Mouse (Mus musculus) spleen, adult 18-20 months (tissue): ENCODE measurements around the gene Fn3krp.

Source experiments
- DNase-seq, 2 experiments: peaks; one replicate each; pipeline ENCODE4 v3.0.0; 2022; ENCODE audit warnings: mixed read lengths in 2 of 2

Fn3krp gene

DNA sequence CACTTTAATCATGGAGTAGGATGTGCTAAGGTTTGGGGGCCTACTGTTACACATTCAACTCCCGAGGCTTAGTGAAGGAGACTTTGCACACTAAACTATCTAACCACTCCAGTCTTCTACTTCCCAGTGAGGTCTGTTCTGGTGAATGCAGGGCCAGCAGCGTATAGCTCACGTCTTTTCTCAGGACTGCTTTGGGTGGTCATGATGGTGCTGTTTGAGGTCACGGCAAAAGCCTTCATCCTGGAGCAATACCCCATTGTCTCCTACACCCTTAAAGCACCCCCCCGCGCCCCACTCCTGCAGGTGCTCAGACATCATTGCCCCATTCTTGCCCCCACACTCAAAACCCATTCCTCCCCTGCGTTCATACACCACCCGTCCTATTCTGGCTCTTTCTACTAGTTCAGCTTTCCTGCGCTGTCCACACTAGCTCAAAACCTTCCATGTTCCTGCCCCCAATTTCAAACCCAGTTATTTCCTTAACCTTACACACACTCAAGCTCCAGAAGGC lies 30.1 kb downstream of the Fn3krp start:
- no peak for DNase-seq

DNA sequence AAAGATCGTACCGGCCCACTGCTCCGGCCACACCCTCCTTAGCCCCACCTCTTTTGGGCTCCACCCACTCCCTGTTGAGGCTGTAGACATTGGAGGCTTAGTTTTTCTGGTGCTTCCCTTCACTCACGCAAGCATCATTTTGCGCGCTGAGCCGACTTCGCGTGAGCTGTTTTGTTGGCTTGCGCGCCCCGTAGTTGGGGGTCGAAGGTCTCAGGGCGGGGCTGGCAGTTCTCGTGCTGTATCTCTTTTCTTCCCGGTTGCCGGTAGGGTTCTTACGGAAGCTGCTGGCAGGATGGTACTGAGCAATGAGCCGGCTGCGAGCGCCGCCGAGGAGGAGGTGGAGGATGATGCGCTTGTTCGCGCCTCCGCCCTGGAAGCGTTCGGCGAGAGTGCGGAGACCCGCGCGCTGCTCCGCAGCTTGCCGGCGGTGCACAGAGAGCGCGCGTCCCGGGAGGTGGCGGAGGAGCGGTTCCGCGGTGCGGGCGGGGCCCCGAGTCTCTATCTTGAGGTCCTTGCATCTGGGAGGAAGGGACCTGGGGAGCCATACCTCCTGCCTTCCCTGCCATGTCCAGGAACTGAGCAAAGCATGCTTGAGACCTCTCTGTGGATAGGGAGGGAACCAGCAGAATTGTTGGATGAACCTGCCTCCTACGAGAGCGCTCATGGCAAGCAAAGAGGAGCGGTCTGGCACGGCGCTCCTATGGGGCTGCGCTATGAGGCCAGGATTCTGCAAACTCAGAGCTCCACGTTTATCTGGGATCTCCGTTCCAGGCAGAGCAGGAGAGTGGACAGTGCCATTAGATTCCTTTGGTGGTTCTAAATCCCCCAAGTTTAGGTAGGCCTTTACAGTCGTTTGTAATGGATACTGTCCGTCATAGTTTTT lies 30.8 kb downstream of the Fn3krp start, which contains the start of gene Tbcd:
Gene Tbcd (plus strand): TSS at position 197 of the 883 bp plus-strand sequence.
- DNase-seq: peak; percentile 78 to 89

DNA sequence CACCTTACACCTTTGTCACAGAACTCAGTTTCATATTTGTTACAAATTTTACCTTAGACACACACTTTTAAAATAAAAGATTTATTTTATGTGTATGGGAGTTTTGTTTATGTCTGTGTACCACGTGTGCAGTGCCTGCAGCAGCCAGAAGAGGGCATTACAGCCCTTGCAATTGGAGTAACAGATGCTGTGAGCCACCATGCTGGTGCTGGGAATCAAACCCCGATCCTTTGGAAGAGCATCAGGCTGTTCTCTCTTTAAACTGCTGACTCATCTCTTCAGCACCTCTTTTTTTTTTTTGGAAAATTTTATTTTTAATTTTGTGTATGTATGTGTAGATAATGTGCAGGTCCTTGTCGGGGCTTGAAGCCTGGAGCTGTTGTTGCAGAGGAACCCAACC lies 36.7 kb downstream of the Fn3krp start:
- DNase-seq: no peak

DNA sequence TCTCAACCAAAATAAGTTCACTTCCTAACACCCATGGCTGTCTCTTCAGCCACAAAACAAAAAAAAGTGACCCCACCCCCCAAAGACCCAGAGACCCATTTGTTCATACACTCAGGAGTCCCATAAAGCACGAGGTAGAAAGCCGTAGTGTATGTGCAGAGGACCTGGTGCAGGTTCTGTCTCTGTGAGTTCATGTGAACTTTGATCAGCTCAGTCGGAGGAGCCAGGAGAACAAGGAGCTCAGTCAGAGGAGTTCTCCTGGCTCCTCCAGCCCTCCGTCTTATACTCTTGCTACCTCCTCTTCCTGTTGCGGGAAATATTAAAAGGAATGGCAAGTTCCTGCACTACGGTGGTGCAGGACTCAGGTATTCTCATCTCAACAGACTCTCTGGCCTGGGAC lies 46.2 kb downstream of the Fn3krp start:
- no peak for DNase-seq

DNA sequence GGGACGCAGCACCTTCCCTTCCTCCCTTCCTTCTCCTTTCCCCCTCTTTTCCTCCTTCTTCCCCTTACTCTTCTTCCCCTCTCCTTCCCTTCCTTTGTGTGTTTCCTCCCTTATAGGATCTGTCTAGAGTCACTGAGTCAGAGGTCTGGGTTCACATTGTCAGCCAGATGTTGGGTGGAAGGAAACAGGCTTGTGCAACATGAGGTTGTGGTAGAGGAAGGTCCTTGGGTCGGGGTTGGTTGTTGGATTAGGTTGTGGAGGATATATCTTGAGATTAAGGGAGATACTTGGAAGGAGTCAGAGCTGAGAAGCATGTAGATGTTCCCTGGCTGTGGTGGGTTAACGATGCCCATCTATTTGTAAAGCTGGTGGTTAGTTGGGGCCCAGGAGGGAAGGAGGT lies 53.6 kb downstream of the Fn3krp start:
- DNase-seq: no peak

DNA sequence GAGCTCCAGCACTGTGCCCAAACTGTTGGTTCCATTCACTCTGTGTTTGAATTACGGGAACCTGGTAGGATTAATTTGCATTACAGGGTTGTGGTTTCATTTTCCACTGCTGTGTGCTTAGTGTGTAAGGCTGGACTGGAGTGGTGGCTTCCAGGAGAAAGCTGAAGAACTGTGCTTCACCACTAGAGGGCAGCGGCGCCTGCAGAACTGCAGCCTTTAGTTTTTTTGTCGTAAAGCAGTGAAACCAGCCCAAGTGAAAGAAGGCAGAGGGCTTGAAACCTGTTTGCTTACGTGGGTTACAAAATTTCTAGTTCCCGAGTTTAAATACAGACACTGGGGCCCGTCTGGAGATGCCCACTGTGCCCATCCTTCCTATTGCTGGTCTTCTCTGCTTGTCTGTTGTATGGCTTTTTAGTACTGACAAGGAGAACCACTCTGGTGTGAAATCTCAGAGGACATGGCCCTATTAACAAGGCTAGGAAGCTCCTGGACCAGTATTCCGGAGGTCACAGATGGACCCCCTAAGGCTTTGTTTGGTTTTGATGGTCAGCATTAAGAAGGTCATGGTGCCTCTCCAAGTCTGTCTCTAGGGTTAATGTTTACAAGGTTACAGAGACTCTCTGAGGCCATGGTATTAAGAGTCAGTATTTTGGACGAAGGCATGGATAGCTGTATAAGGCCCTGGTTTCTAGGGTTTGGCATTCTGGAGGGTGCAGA lies 54.7 kb downstream of the Fn3krp start:
- peak; percentile 20 to 66 for DNase-seq

DNA sequence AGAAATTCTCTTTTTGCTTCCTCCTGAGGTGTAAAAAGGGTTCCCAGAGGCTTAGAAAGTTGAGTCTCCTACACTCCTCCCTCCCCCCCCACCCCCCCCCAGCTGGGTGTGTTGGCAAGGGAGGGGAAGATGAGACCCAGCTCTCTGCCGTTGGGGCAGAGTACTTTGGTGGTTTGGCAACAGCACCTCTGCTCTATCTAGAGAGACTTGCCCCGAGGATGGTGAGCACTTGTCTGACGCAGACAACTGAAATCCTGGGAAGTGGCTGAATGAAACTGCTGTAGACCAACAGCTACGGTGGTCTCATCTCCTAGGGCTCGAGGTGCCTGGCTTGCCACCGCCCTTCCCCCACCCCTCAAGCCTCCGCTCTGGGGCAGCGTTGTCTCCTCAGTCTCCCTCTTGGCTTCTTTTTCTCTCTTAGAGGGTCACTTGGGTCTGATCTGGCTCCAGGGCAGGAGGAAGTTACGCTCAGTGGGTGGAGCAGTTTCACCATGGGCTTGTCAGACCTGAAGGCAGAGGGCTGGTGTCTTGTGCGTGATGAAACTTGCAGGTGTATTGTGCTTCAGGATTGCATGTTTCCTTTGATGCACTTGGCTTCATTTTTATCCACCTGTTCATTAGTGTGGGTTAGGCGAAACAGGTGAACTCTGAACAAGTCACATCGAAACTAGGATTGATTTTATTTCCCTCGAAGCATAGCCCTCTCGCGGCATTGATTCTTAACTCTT lies 58.4 kb downstream of the Fn3krp start:
- no peak for DNase-seq
